Mouse (Mus musculus) E14TG2a.4 (cell line): ENCODE measurements around the gene Slc8b1.
A peak's percentile ranks its signal among the peaks of the same experiment; 100 is the strongest.

Experiments used
- H3K27me3 ChIP-seq: 2 replicates; pipeline ENCODE4 v1.6.1; 2014; ENCODE audit warnings: low read length, control low read depth; ENCODE audit not compliant: insufficient read depth
- H3K36me3 ChIP-seq: 2 replicates; pipeline ENCODE4 v1.6.1; 2014; ENCODE audit warnings: low read length, control low read depth; ENCODE audit not compliant: insufficient read depth
- H3K4me1 ChIP-seq: replicated peaks from 2 replicates; pipeline ENCODE4 v1.6.1; 2014; ENCODE audit warnings: low read depth, low read length, control low read depth
- H3K4me3 ChIP-seq: replicated peaks from 2 replicates; pipeline ENCODE4 v1.5.1; 2014; ENCODE audit warnings: mild to moderate bottlenecking, low read length
- H3K9me3 ChIP-seq: 2 replicates; pipeline ENCODE4 v1.6.1; 2014; ENCODE audit warnings: low read length, control low read depth
- CTCF ChIP-seq: conservative IDR thresholded peaks from 2 replicates; pipeline ENCODE4 v1.5.1; 2014; ENCODE audit warnings: low read length
- NANOG ChIP-seq: IDR thresholded peaks from 2 replicates; pipeline ENCODE4 v1.6.1; 2014; ENCODE audit warnings: borderline replicate concordance, low read length, mixed read lengths
- POU5F1 ChIP-seq: IDR thresholded peaks from 2 replicates; pipeline ENCODE4 v1.6.1; 2014; ENCODE audit warnings: low read length, borderline replicate concordance

Slc8b1 gene

DNA sequence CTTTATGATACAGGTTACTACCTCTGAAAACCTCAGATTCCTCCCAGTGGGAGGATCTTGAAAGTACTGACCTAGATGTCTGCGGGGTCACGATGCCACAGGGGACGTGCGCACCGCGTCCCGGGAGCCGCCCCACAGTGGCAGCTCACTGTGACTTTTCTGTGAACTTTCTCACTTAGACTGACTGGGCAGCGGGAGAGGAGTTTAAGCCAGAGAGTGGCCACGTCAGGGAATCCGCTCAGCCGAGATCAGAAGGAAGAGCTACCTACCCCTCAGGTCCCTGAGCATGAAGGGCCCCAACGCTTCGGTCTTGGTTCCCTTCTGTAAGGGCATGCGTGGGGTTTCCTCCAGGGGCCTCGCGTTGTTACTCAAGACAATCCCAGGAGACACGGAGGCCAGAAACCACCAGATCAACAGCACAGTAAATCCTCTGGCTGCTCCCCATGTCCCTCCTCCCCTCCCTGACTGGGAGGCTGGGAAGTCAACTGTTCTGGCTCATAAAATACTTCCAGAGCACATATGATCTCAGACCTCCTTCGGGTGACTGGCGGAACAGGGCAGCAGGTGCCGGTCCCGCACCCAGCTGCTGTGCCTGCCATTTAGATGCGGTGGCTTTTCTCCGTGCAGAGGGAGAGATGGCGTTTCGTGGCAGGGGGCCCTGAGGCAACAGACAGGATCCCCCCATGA, 68.4 kb downstream of the Slc8b1 start:
- H3K27me3 ChIP-seq, result no peaks in the 10 kb centered on the region
- H3K4me3 ChIP-seq, result peak overlapping the region; percentile 60
- TF ChIP-seq NANOG, result no peak
- TF ChIP-seq POU5F1, result no peak
- no peak for TF ChIP-seq CTCF
- H3K36me3 ChIP-seq, result peaks cover 24% of the 10 kb centered on the region
- H3K9me3 ChIP-seq, result no peaks in the 10 kb centered on the region
- peaks cover 64% of the 10 kb centered on the region for H3K4me1 ChIP-seq

DNA sequence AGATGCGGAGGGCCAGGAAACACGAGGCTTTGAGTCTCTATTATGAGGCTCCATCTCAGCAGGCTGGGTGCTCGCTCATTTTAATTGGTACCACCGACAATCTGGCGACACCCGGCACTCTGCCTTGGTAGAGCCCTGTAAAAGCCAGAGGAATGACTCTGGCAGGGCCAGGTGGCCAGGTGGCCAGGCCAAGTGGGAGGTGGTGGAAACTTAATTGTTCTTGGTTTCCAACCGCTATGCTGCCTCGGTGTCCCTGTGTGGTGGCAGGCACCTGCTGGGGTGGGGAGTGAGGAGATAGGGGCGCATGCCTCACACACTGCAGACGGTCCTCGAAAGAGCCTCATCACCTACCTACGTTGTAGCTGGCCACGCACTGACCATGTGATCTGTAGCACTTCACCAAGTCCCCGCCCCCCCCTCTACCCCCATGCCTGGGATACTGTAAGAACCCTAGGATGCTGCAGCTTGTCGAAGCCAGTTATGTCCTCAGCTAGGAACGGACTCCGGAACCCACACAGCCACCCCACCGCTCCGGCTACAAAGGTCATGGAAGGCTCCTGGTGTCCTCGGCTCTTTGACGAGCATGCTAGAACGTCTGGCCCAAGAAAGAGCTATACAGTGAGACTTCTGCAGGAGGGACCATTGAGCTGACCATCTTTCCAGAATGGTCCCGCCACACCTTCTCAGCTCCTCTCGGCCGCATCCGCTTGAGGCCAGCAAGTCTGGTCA, 69.1 kb downstream of the Slc8b1 start:
- TF ChIP-seq CTCF (no peak), POU5F1 (no peak), NANOG (no peak)

DNA sequence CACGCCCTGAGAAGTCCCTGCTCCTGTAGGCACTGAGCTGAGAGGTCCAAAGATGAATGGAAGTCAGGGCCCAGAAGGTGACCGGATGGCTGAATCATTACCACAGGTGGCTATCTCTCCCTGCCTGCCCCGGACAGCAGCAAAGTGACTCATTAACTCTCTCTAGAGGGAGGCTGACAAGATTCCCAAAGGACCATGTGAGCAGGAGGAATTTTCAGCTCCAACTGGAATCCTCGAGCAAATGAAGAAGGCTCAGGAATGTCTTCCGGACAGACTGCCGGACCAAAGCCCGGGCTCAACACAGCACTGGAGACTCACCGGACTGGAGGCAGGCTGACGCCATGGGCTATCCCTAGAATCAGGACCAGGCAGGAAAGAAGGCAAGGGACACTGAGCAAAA, 71.0 kb downstream of the Slc8b1 start:
- H3K27me3 ChIP-seq, result no peaks in the 10 kb centered on the region
- H3K9me3 ChIP-seq, result no peaks in the 10 kb centered on the region
- H3K4me1 ChIP-seq, result peaks cover 66% of the 10 kb centered on the region
- H3K4me3 ChIP-seq, result no peak overlapping the region
- H3K36me3 ChIP-seq, result peaks cover 28% of the 10 kb centered on the region
- TF ChIP-seq POU5F1, result no peak
- no peak for TF ChIP-seq NANOG
- TF ChIP-seq CTCF, result no peak

More for the DNA sequence above, 69.1 kb downstream of the Slc8b1 start:
- peak overlapping the region; percentile 60 for H3K4me3 ChIP-seq
- H3K27me3 ChIP-seq, result no peaks in the 10 kb centered on the region
- peaks cover 65% of the 10 kb centered on the region for H3K4me1 ChIP-seq
- H3K36me3 ChIP-seq, result peaks cover 28% of the 10 kb centered on the region
- no peaks in the 10 kb centered on the region for H3K9me3 ChIP-seq

DNA sequence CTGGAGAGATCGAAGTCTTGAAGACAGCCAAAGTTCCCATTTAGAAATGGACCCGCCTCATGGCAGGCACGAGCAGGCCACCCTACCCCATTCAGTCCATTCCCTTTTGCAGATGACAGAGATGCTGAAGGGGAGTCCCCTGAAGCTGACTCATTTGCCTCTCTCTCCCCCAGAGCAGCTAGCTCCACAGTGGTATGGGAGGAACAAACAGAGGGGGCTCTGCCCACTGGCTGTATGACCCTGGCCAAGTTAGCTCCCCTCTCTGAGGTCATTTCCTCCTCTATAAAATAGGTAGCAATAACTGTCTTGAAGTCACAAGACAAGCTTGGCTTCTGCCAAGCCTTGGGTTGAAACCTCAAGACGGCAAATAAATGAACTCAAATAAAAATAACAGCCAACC, 72.5 kb downstream of the Slc8b1 start:
- Histone ChIP-seq H3K9me3 (no peaks in the 10 kb centered on the region), H3K36me3 (peaks cover 28% of the 10 kb centered on the region), H3K4me1 (peaks cover 63% of the 10 kb centered on the region), H3K27me3 (0 out of 2 replicates have a peak, but pooled peaks cover 2% of the 10 kb centered on the region), H3K4me3 (no peak overlapping the region)
- TF ChIP-seq POU5F1, result no peak
- no peak for TF ChIP-seq CTCF
- TF ChIP-seq NANOG, result no peak
